Mouse (Mus musculus) spleen, adult 2 months (tissue): Measurements from ENCODE around the gene Trim56.
"Not testable (repeated sequence)": the region's sequence is repeated elsewhere in the genome, so short reads cannot be mapped to it uniquely, and the experiment has no call there.

Experiments
- CTCF ChIP-seq: fragments of 200-500 bp; IDR thresholded peaks from 2 replicates; pipeline ENCODE4 v1.5.1; 2011; ENCODE audit warnings: mild to moderate bottlenecking, inconsistent platforms; ENCODE audit not compliant: insufficient read depth, insufficient read length, insufficient replicate concordance; ENCODE audit errors: extremely low read depth
- POLR2A ChIP-seq: fragments of 200-500 bp; IDR thresholded peaks from 2 replicates; pipeline ENCODE4 v1.6.1; 2011; ENCODE audit warnings: low read depth, low read length, inconsistent platforms

DNA sequence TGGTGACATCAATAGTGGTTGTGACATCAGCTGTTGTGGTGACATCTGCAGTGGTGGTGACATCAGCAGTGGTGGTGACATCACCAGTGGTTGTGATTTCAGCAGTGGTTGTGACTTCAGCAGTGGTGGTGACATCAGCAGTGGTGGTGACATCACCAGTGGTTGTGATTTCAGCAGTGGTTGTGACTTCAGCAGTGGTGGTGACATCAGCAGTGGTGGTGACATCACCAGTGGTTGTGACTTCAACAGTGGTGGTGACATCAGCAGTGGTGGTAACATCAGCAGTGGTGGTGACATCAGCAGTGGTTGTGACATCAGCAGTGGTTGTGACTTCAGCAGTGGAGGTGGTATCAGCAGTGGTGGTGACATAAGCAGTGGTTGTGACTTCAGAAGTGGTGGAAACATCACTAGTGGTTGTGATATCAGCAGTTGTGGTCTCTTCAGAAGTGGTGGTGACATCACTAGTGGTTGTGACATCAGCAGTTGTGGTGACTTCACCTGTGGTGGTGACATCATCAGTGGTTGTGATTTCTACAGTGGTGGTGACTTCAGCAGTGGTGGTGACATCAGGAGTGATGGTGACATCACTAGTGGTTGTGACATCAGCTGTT lies 33.4 kb upstream of the Trim56 start, which contains the start of gene Muc3:
- TF ChIP-seq POLR2A, CTCF: not testable (repeated sequence)
